Mouse (Mus musculus) erythroblast, embryonic 14.5 days (primary cell): ENCODE data around the gene Ier2.

Experiments used
- GATA1 ChIP-seq: IDR thresholded peaks from 2 replicates; pipeline ENCODE4 v1.6.1; 2012; ENCODE audit warnings: low read length, inconsistent platforms, mixed read lengths
- TAL1 ChIP-seq: IDR thresholded peaks from 3 replicates; pipeline ENCODE4 v1.6.1; 2012; ENCODE audit warnings: low read length, inconsistent platforms, mixed read lengths

- TF ChIP-seq TAL1 (no peak), GATA1 (no peak)
These were observed 7.1 kb downstream of the Ier2 start for GRCm38 (mm10) chr8:84655336-84656190.
